Mouse (Mus musculus): ENCODE results near the gene A630095N17Rik.

- TF ChIP-seq POLR2A (IDR thresholded peaks at IDR 0.05; ENCODE audit: borderline replicate concordance, extremely low read depth, low read depth, low read length) (no peak), CTCF (IDR thresholded peaks at IDR 0.05; ENCODE audit: insufficient read depth, low read length) (no peak)
Measured at GRCm38 (mm10) chr1:75213096-75213495, 18.8 kb downstream of the A630095N17Rik start.

All from lung, adult 2 months (tissue).